Mouse (Mus musculus): Measurements from ENCODE around the gene Epb42.
A peak's percentile ranks its signal among the peaks of the same experiment; 100 is the strongest.
"Not testable (repeated sequence)": the region's sequence is repeated elsewhere in the genome, so short reads cannot be mapped to it uniquely, and the experiment has no call there.

Gene Epb42

DNA sequence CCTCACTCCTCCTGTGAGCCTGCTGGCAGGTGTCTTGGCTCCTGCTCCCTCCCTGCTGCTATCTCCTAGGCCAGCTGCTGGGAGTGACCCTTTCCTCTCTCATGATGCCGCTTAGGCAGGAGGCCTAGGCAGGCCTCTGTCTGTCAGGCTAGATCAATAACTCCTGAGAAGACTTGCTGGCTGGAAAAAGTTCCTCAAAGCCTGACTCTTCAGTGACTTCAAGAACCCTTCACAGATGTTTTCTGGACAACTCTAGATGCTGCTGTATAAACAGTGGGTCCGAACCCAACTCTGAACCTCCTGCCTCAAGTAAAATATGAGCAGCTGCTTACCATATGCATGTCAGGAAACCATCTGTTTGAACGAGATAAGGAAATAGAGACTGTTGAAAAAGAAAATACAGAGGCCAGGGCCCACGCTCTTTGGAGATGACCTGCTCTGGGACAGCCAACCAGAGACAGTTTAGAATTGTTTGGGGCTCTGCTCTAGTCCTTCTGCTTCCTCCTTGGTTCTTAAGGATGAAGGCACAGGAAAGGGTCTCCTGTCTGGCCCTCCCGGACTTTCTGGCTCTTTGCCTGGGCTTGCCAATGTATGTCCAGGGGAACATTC lies at the start of gene Epb42:
TSS of gene Epb42 (minus strand) at position 340 of the 609 bp plus-strand sequence.
- no peak for DNase-seq (ENCODE audit: low spot score)

DNA sequence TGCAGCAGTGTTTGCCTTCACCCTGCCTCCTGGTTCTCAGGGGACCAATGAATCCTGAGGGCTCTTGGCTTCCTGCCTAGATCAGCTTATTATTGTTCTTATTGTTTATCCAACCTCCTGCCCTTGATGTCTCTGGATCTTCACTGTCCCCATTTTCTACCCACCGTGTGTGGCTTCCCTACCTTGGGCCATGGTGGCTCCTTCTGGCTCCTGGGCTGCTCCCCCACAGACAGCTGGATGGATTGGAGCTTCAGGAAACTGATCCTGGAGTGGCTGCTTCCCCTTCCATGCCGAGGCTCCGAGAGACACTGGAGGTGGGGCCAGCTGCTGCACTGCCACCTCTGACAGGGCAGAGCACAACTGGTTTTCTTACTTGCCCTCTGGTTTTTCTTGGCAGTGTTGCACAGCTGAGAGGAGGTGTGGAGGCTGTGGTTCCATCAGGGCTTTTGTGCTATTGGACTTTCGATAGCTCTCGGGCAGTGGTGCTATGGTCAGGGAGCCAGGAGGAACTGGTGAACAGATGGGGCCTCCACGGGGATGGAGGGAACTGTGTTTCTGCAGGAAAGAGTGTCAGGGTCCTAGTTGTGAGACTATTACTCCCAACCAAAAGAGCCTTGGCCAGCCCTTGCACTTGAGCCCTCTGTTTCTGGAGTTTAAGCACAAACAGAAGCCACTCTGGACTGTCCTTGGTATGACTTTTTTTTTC lies 48.8 kb upstream of the Epb42 start, which contains the start of gene Tgm5:
TSS of gene Tgm5 (minus strand) at position 362 of the 706 bp plus-strand sequence.
- DNase-seq (ENCODE audit: low spot score), result peak; percentile 17

DNA sequence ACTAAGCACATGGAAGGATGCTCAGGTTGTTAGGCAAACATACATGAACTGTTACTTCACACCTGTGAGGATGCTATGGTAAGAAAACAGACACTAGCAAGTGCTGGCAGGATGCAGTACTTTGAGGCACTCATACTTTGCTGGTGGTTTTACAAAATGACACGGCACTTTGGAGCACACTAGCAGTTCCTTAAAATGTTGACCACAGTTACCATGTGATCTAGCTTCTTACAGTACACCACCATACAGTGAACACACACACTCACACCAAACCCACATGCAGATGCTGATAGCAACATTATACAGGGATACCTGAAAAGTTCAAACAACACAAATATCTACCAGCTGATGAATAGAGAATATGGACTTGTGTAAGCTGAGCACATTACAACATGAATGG lies 45.8 kb upstream of the Epb42 start:
- DNase-seq (ENCODE audit: low spot score), result no peak

GRCm38 (mm10) chr2:121074747-121075146 lies 37.9 kb upstream of the Epb42 start:
- no peak for DNase-seq (ENCODE audit: low spot score)

DNA sequence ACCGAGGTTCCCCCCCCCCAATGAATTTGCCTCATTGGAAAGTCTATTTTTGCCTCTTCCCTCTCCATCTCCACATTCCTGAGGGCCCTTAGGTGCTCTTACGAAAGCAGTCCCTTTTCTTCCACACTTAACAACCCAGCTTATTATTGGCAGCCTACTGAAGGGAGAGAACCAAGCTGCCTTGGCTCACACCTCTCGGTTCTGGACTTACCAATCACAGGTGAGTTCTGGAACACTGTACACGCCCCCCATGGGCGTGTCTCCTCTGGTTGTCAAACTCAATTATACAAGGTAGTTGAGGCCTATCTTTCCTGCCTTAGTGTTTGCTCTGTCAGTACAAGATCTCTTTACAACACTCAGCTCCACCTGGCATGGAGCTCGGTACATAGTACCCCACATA lies 35.0 kb upstream of the Epb42 start:
- no peak for DNase-seq (ENCODE audit: low spot score)

GRCm38 (mm10) chr2:121069506-121069905 lies 32.6 kb upstream of the Epb42 start:
- no peak for DNase-seq (ENCODE audit: low spot score)

DNA sequence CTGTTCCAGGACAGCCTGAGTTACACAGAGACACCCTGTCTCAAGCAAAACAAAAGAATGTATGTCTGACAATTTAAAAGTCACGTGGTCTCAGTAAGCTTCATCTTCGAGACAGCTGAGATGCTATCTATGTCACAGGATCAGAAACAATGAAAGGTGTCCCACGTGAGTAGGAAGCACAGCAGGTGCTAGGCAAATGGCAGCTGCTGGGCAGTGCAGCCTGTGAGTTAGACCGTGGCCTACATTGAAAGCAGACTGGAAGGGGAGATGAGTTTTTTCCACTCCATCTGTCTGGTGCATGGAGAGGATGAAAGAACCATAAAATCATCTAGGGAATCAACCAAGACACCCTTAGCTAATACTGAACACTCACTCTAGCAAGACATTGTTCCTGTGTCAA lies 30.2 kb upstream of the Epb42 start:
- no peak for DNase-seq (ENCODE audit: low spot score)

DNA sequence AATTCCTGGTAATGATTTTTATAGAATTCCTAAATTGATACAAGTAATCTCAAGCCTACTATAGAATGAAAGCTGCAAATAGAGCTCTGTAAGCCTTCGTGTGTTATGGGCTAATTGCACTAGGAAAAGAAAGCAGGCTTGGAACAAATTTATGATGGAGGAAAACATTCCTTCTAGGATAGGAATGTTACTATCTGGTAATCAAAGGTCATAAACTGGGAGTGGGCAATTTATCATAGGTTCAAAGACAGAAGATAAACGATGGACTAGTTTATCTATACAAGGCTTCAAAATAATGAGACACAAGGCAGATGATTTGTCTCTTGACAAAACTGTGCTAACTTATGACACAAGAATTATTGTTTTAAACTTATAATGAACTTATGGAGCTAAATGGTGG lies 24.4 kb upstream of the Epb42 start:
- no peak for DNase-seq (ENCODE audit: low spot score)

DNA sequence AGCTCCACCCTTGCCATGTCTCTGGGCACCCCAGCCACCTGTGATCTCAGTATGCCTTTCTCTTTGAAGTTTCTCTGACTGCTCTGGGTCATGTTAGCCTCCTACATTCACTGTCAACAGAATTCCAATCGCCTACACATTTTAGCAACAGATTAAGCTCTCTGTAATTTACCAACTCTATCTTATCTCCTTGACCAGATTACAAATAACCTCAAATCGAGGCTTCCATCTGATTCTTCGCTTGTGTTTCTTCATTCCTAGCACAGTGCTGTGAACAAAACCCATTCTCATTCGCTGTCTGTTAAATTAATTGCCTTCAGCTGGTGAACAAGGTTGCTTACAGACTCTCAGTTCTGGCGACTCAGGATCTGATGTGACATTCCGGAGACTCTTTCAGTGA lies 21.1 kb upstream of the Epb42 start:
- no peak for DNase-seq (ENCODE audit: low spot score)

DNA sequence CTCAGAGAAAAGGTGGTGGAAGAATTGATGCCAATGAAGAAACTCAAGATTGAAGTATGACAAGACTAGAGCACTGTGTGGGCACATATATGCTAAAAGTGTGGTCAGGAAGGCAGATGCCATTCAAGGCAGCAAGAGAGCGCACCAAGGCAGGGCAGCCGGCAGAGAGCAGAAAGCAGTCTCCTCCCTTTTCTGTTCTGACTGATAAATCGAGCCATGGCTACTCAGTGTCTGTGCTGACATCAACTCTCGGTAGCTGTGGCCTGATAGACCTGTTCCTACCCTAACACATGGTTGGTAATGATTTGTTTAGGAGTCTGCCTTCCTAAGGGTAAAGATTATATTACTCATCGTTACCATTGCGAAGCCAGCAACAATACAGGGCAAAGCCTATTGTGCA lies 19.0 kb upstream of the Epb42 start:
- DNase-seq (ENCODE audit: low spot score), result no peak

GRCm38 (mm10) chr2:121054060-121054459 lies 17.2 kb upstream of the Epb42 start:
- DNase-seq (ENCODE audit: low spot score), result no peak

DNA sequence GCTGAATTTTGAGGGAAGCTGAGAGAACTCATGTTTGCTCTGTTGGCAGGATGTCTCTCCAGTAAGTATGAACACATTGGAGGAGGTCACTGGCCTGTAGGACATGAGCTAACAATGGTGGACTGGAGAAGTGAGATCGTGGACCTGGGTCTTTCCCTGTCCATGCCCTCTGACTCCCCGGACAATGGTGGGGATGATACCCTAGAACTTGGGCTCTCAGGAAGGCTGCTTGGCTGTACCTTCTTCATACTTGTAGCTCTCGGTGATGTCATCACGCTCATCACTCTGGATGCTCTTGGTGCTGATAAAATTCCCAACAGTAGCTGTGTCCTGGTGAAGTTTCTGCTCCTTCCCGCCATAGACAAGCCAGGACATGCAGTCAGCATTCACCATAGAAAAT lies 15.3 kb upstream of the Epb42 start:
- DNase-seq (ENCODE audit: low spot score), result no peak

- no peak for DNase-seq (ENCODE audit: low spot score)
Observed at GRCm38 (mm10) chr2:121045653-121046052, 8.8 kb upstream of the Epb42 start.

DNA sequence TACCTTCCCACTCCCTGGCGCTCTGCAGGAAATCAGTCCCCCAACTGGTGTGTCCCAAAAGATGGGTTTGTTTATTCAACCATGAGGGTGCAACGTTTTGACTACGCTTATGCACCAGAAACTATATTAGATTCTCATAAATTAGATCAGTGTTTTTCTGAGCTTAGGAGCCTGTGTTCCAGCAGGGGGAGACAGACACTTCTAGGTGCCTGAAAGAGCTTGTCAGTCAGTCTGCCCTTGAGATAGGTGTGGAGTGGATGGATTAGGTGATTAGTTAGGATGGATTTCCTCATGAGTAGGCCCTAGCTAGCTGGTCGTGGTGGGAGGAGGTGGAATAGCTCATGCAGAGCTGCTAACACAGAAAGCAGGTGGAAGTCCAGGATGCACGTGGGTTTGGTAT lies 4.2 kb upstream of the Epb42 start:
- DNase-seq (ENCODE audit: low spot score), result no peak

DNA sequence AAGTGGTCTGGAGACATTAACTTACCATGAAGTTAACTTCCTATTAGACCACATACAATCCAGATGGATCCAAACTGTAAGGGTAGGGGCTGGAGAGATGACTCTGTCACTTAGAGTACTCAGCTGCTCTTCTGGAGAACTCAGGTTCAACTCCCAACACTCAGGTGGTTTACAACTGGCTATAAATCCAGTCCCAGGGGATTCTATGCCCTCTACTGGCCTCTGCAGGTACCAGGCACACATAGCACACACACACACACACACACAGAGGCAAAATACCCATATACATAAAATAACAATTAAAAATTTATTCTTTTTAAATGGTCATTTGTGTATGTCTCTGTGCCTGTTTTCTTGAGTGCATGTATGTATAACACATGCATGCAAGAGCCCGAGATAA lies 2.5 kb upstream of the Epb42 start:
- no peak for DNase-seq (ENCODE audit: low spot score)

DNA sequence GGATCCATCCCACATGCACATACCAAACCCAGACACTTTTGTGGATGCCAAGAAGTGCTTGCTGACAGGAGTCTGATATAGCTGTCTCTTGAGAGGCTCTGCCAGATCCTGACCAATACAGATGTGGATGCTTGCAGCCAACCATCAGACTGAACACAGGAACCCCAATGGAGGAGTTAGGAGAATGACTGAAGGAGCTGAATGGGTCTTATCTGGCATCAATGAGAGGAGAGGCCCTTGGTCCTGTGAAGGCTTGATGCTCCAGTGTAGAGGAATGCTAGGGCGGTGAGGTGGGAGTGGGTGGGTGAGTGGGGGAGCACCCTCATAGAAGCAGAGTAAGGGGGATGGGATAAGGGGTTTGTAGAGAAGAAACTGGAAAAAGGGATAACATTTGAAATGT lies 2.0 kb upstream of the Epb42 start:
- DNase-seq (ENCODE audit: low spot score), result not testable (repeated sequence)

- DNase-seq (ENCODE audit: low spot score), result no peak
Observed at GRCm38 (mm10) chr2:121022918-121023317, 14.0 kb downstream of the Epb42 start.

- DNase-seq (ENCODE audit: low spot score), result no peak
Observed at GRCm38 (mm10) chr2:121017151-121017550, 19.7 kb downstream of the Epb42 start.

DNA sequence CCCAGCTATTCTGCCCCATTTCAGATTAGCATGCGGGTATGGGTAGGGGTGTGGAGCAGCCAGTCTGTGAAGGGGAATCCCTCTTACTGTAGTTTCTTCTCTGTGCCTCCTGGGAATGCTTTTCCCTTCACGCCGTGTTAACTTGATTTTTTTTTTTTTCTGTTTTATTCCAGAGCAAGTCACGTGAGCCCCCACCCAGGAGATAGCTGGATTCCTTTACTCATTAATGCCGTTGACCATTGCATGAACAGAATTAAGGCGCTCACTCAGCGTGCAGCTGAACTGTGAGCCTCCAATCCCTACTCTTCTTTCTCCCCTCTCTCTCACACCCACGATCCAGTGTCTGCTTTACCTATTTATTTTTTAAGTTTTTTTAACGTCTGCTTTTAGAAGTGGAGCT lies 20.6 kb downstream of the Epb42 start:
- no peak for DNase-seq (ENCODE audit: low spot score)

DNA sequence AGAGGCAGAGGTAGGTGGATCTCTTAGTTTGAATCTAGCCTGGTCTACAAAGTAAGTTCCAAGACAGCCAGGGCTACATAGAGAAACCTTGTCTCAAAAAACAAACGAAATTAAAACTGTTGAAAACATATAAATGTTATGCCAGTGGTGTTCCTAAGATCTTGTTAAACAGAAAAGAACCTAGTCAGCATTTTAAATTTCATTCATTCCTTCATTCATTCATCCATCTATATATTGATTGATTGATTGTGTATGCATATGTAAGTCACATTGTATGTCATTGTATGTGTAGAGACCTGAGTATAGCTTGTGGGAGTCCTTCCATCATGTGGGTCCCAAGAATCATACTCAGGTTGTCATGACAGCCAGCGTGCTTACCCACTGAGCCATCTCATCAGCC lies 21.4 kb downstream of the Epb42 start:
- DNase-seq (ENCODE audit: low spot score), result no peak

GRCm38 (mm10) chr2:121012676-121013075 lies 24.2 kb downstream of the Epb42 start:
- no peak for DNase-seq (ENCODE audit: low spot score)

- no peak for DNase-seq (ENCODE audit: low spot score)
Observed at GRCm38 (mm10) chr2:121009071-121009677, 27.7 kb downstream of the Epb42 start.

DNA sequence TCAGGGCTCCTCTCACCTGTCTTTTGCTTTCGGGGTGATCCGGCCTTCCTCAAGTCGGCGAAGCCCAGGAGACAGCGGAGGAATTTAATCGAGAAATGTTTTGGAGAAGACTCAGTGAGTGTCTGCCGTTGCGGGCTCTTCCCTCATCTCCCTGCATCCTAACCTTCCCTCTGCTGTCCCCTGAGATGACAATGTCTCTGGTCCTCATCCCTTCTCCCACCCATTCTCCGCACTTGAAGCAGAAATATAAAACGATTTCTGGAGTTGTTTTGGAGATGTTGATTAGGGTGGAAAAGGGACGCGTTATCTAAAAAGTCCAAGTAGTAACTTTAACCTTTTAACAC lies 28.2 kb downstream of the Epb42 start:
- DNase-seq (ENCODE audit: low spot score), result no peak
